Comparison of ENCODE assay signal across 7 mouse cellular contexts in genomic region chr6:67451330-67451729, GRCm38 (mm10). TPM values are rescaled to one million over a fixed set of nuclear protein-coding genes. Genes with fewer than 3 reads are reported as not detected.
A peak's percentile ranks its signal among the peaks of the same experiment; 100 is the strongest.
DNase-seq lines count a peak whose midpoint lies in the region.

No protein-coding gene starts in this region.

- peak; percentile 27 for DNase-seq in heart, postnatal 4 days
- DNase-seq in heart, postnatal 36 days = no peak
- DNase-seq in right cerebral cortex, adult 2 months (ENCODE audit: low spot score in 2 of 2) = peak; percentile 49 to 61
- DNase-seq in right cerebral cortex, postnatal 36 days (ENCODE audit: low spot score in 2 of 2) = no peak
- peak; percentile 23 for DNase-seq in c-Kit-positive CD71-negative TER-119-negative erythroid progenitor cells, embryonic 14.5 days (ENCODE audit: low read depth)
- DNase-seq in retina, adult 2 months (ENCODE audit: low read depth, low spot score) = peak; percentile 6
- DNase-seq in c-Kit-positive CD71-positive TER-119-positive erythroid progenitor cells, embryonic 14.5 days (ENCODE audit: low spot score) = no peak

- intact Hi-C loops in heart, postnatal 36 days (cut with DNase I) = no loop called here

RNA-seq across cellular contexts. Expression of gene Il23r, which starts 40.3 kb away (rescaled TPM):
- total RNA-seq in heart, postnatal 4 days (2021) = not detected
- not detected for total RNA-seq in heart, postnatal 36 days (2021)

Comparison
In these comparisons a context has a peak if more than half of its experiments do, and no peak if none do; other contexts are left out.
1. DNase-seq: peak in heart, postnatal 4 days (single experiment), right cerebral cortex, adult 2 months (2 of 2), c-Kit-positive CD71-negative TER-119-negative erythroid progenitor cells, embryonic 14.5 days (single experiment) and retina, adult 2 months (single experiment); none in heart, postnatal 36 days (0 of 2), right cerebral cortex, postnatal 36 days (0 of 2) and c-Kit-positive CD71-positive TER-119-positive erythroid progenitor cells, embryonic 14.5 days (single experiment).